Mouse (Mus musculus): ENCODE measurements around the gene Gm14147. TPM values are rescaled to one million over a fixed set of nuclear protein-coding genes. Genes with fewer than 3 reads are reported as not detected.

The Gm14147 gene
- polyA plus RNA-seq (2012; ENCODE audit: low replicate concordance), result not detected in 2 replicates

GRCm38 (mm10) chr2:151097945-151098344 is at the start of gene Gm14147:
Gm14147 (plus strand) TSS chr2:151098245.

GRCm38 (mm10) chr2:151092250-151092649 is 5.8 kb upstream of the Gm14147 start, which contains the start of gene Gm14151:
Gm14151 (minus strand) TSS chr2:151092350.

Other genes starting within 250 kb of the Gm14147 start
- 29.6 and 48.1 TPM in 2 replicates for gene Abhd12, start 193.5 kb upstream of the Gm14147 start, polyA plus RNA-seq (2012; ENCODE audit: low replicate concordance)
- gene Gins1, start 192.8 kb upstream of the Gm14147 start, polyA plus RNA-seq (2012; ENCODE audit: low replicate concordance), result 3.6 and 7.5 TPM in 2 replicates
- gene Ninl, start 58.9 kb upstream of the Gm14147 start, polyA plus RNA-seq (2012; ENCODE audit: low replicate concordance), result 7.5 and 7.8 TPM in 2 replicates
- gene Nanp, start 58.8 kb upstream of the Gm14147 start, polyA plus RNA-seq (2012; ENCODE audit: low replicate concordance), result 2.0 and 12.2 TPM in 2 replicates
- gene Gm14151, start 5.9 kb upstream of the Gm14147 start, polyA plus RNA-seq (2012; ENCODE audit: low replicate concordance), result not detected in 2 replicates